Mouse (Mus musculus) lung, embryonic 16.5 days (tissue): Measurements from ENCODE around the gene Rassf7. TPM values are rescaled to one million over a fixed set of nuclear protein-coding genes. Genes with fewer than 3 reads are reported as not detected.

Source experiments
- ATAC-seq: fragments of 200-750 bp; cut with Nextera tagmentation; 2 replicates; pipeline ENCODE4 v1.8.0; 2017; ENCODE audit warnings: low read depth, mild to moderate bottlenecking, moderate library complexity
- H3K27ac ChIP-seq: fragments of 300-500 bp; sonication (generic); 2 replicates; pipeline ENCODE4 v1.5.1; 2014; ENCODE audit warnings: mild to moderate bottlenecking, control low read depth, low read length
- H3K27me3 ChIP-seq: fragments of 300-500 bp; sonication (generic); 2 replicates; pipeline ENCODE4 v1.6.1; 2014; ENCODE audit warnings: low read depth, low read length, mixed read lengths; ENCODE audit not compliant: control insufficient read depth, insufficient read depth
- H3K36me3 ChIP-seq: fragments of 300-500 bp; sonication (generic); 2 replicates; pipeline ENCODE4 v1.6.1; 2014; ENCODE audit warnings: low read length; ENCODE audit not compliant: control insufficient read depth, insufficient read depth
- H3K4me1 ChIP-seq: fragments of 300-500 bp; sonication (generic); replicated peaks from 2 replicates; pipeline ENCODE4 v1.6.1; 2014; ENCODE audit warnings: low read length, mixed read lengths; ENCODE audit not compliant: control insufficient read depth, insufficient read depth
- H3K4me2 ChIP-seq: fragments of 300-500 bp; sonication (generic); 2 replicates; pipeline ENCODE4 v1.6.1; 2014; ENCODE audit warnings: low read depth, low read length, control low read depth
- H3K4me3 ChIP-seq: fragments of 300-500 bp; sonication (generic); 2 replicates; pipeline ENCODE4 v1.5.1; 2014; ENCODE audit warnings: mild to moderate bottlenecking, low read length, control low read depth
- H3K9ac ChIP-seq: fragments of 300-500 bp; sonication (generic); 2 replicates; pipeline ENCODE4 v1.6.1; 2014; ENCODE audit warnings: low read length, control low read depth
- H3K9me3 ChIP-seq: fragments of 300-500 bp; sonication (generic); 2 replicates; pipeline ENCODE4 v1.6.1; 2016; ENCODE audit warnings: low read length; ENCODE audit not compliant: control insufficient read depth
- WGBS: fragments of 180-500 bp; shearing (Covaris S2); extraction: QIAGEN DNeasy Blood & Tissue Kit; methylation state at CpG from one replicate; pipeline ENCODE4 v1.1.7; 2014; 5-methylcytosine and 5-hydroxymethylcytosine counted together
- microRNA counts: library from miRNA; unstranded; fragments of <30 nt; microRNA quantifications from one replicate; lab custom pipeline; 2016
- microRNA-seq: library from miRNA; unstranded; fragments of <30 nt; microRNA quantifications from one replicate; pipeline ENCODE4, GENCODE M21; 2016
- polyA plus RNA-seq: library from polyadenylated mRNA; unstranded; fragments of >200 nt; fragmentation: Nextera tagmentation; extraction: Ambion mirVana; gene quantifications from 2 replicates; pipeline ENCODE4 v1.2.1, GENCODE M21; 2015

Rassf7 gene
- polyA plus RNA-seq, 1 experiment from 2014 or later: 69.4 TPM

GRCm38 (mm10) chr7:141264041-141264700 lies 48.5 kb downstream of the Rassf7 start:
- WGBS: 75% methylated on average over 11 of the region's 11 CpGs
- no peaks in the 10 kb centered on the region for H3K9me3 ChIP-seq
- H3K36me3 ChIP-seq: peaks cover 38% of the 10 kb centered on the region
- H3K27ac ChIP-seq: no peak overlapping the region
- H3K9ac ChIP-seq: no peak overlapping the region
- no peaks in the 10 kb centered on the region for H3K27me3 ChIP-seq
- H3K4me1 ChIP-seq: peaks cover 6% of the 10 kb centered on the region
- no peak overlapping the region for H3K4me3 ChIP-seq
- no peak for ATAC-seq
- H3K4me2 ChIP-seq: no peak overlapping the region

DNA sequence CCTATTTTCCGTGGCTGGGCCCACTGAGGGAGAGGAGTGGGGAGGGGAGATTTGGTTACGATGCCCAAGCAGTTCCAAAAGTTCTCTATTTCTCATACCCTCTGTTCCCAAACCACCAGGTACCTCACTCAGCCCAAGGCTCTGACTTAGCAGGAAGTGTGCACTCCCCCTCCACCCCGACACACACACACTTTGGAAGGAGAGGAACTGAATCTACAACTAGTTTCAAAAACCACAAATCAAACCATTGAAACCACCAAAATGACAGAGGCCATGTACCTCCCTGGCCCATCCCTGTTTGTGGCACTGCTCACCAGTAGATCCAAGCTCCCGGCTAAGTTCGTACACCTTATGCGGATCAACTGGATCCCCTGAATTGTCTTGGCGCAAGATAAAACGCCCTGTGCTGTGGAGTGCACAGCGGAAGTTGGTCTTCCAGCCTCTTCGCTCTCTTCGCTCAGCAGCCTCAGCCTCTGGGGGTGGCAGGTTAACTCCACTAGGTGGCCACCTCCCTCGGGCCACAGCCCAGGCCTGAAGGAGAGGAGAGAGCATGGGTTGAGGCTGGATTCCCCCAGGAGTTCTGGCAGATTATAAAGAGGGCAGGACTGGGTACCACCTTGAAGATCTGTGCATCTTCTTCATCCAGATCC lies 49.2 kb downstream of the Rassf7 start:
- no peaks in the 10 kb centered on the region for H3K9me3 ChIP-seq
- no peak overlapping the region; the same call in 1 of the 2 replicates for H3K4me3 ChIP-seq
- 28% methylated on average over 12 of the region's 12 CpGs for WGBS
- H3K27ac ChIP-seq: no peak overlapping the region
- peak overlapping the region; percentile 90 for H3K4me2 ChIP-seq
- no peaks in the 10 kb centered on the region for H3K27me3 ChIP-seq
- H3K4me1 ChIP-seq: peaks cover 6% of the 10 kb centered on the region
- peak; percentile 51; the same call in 1 of the 2 replicates for ATAC-seq
- H3K9ac ChIP-seq: no peak overlapping the region
- peaks cover 31% of the 10 kb centered on the region for H3K36me3 ChIP-seq

DNA sequence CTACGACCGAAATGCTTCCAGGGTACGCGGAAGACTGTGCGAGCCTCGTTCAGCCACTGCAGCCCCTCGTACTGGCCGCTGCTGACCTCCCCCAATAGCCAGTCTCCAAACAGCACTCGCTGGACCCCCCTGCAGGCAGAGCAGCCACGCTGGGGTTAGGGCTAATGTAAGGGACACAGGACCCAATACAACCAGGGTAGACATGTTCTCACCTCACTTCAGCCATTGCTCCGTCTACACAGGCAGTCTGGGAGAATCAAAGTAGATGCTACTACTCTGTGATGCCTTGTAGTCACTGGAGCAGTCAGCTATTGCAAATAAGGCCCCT lies 49.7 kb downstream of the Rassf7 start:
- Histone ChIP-seq H3K36me3 (peaks cover 28% of the 10 kb centered on the region), H3K9me3 (no peaks in the 10 kb centered on the region), H3K4me1 (peaks cover 6% of the 10 kb centered on the region), H3K4me3 (peak overlapping the region; percentile 70; the same call in 1 of the 2 replicates), H3K27ac (no peak overlapping the region), H3K4me2 (peak overlapping the region; percentile 90), H3K9ac (peak overlapping the region; percentile 75), H3K27me3 (no peaks in the 10 kb centered on the region)
- WGBS: 32% methylated on average over 11 of the region's 11 CpGs
- peak; percentile 13 for ATAC-seq

DNA sequence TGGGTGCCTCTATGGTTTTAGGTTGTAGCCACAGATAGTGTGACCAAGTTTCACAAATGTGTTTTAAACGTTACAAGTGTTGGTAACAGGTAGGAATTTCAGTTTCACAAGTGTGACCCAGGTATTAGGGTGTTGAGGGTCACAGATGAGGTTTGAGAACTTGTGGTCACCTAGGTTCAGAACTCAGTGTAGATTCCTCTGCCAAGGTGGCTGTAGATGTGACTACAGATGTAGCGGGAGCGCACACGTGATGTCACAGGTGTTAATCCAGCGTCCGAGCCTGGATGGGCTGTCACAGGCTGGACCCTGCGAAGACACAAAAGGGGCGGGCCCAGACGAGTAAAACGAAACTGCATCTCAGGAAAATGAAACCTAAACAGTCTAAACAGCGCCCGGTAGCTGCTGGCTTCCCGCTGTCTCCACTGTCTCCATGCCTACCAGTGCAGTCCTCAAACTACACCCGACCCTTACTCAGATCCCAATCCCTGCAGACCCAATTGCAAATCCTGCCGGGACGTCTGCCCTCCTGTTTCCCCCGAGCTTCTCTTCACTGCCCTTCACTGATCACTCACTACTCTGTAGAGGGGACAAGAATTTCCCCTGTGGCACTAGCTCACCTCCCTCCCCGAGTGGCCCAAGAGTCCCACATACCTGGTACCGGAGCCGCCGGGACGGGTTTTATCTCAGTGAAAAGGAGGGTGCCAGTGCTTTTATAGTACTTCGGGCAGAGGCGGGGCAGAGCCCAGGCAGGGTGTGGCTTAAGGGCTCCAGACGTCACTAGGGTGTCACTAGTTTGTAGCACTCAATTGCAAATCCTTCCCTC lies 50.3 kb downstream of the Rassf7 start, which contains the start of gene Irf7:
TSS of gene Irf7 (minus strand) at position 743 of the 823 bp plus-strand sequence.
- WGBS: 6% methylated on average over 25 of the region's 25 CpGs
- H3K9ac ChIP-seq: peak within 1 kb of the TSS; percentile 75
- peak; percentile 72 for ATAC-seq
- H3K27ac ChIP-seq: no peak within 1 kb of the TSS
- H3K4me2 ChIP-seq: peak within 1 kb of the TSS; percentile 90
- H3K9me3 ChIP-seq: no peaks in the 10 kb centered on the region
- peaks cover 22% of the 10 kb centered on the region for H3K36me3 ChIP-seq
- H3K27me3 ChIP-seq: no peaks in the 10 kb centered on the region
- peaks cover 6% of the 10 kb centered on the region for H3K4me1 ChIP-seq
- peak within 1 kb of the TSS; percentile 70 for H3K4me3 ChIP-seq

MicroRNAs encoded within 50 kb of the gene (microRNA counts, 519-probe panel; counts per million panel counts)
- 3,550 counts per million, percentile 71 among the panel's probes with 10 or more counts for microRNA mmu-miR-210 (lab: Ali Mortazavi, UCI)

Small RNA genes lying within 50 kb of the gene (microRNA-seq; reads per million reads assigned to microRNA genes)
- gene Mir210: 399 reads per million, percentile 66 among the genes with 10 or more reads in this experiment

Other genes with a start within 250 kb of the Rassf7 start
- 38.8 and 49.1 TPM in 2 replicates for gene Ifitm1, start 248.6 kb upstream of the Rassf7 start, polyA plus RNA-seq
- 262 and 316 TPM in 2 replicates for gene Ifitm3, start 205.1 kb upstream of the Rassf7 start, polyA plus RNA-seq
- gene Ifitm6, start 197.9 kb upstream of the Rassf7 start, polyA plus RNA-seq: 1.5 and 1.8 TPM in 2 replicates
- not detected in 2 replicates for gene Gm17387, start 186.7 kb upstream of the Rassf7 start, polyA plus RNA-seq
- gene B4galnt4, start 154.8 kb upstream of the Rassf7 start, polyA plus RNA-seq: 3.2 and 3.8 TPM in 2 replicates
- gene Pkp3, start 137.6 kb upstream of the Rassf7 start, polyA plus RNA-seq: 16.6 and 18.5 TPM in 2 replicates
- gene Sigirr, start 115.3 kb upstream of the Rassf7 start, polyA plus RNA-seq: 17.7 and 20.4 TPM in 2 replicates
- gene Ano9, start 98.1 kb upstream of the Rassf7 start, polyA plus RNA-seq: 6.7 and 6.9 TPM in 2 replicates
- 60.3 and 65.2 TPM in 2 replicates for gene Ptdss2, start 93.5 kb upstream of the Rassf7 start, polyA plus RNA-seq
- gene Rnh1, start 43.0 kb upstream of the Rassf7 start, polyA plus RNA-seq: 153 and 165 TPM in 2 replicates
- gene Hras, start 21.9 kb upstream of the Rassf7 start, polyA plus RNA-seq: 48.5 and 48.8 TPM in 2 replicates
- gene Lrrc56, start 21.7 kb upstream of the Rassf7 start, polyA plus RNA-seq: 8.6 and 8.9 TPM in 2 replicates
- gene Lmntd2, start 1.8 kb upstream of the Rassf7 start, polyA plus RNA-seq: 1.3 and 1.4 TPM in 2 replicates
- 72.3 and 77.2 TPM in 2 replicates for gene Phrf1, start 12.9 kb downstream of the Rassf7 start, polyA plus RNA-seq
- gene Irf7, start 50.6 kb downstream of the Rassf7 start, polyA plus RNA-seq: 3.4 and 4.8 TPM in 2 replicates
- gene Cdhr5, start 60.9 kb downstream of the Rassf7 start, polyA plus RNA-seq: 0.15 and 0.35 TPM in 2 replicates
- gene Sct, start 63.3 kb downstream of the Rassf7 start, polyA plus RNA-seq: 2.0 and 2.6 TPM in 2 replicates
- 0.11 and 0.43 TPM in 2 replicates for gene Drd4, start 76.1 kb downstream of the Rassf7 start, polyA plus RNA-seq
- gene Deaf1, start 111.8 kb downstream of the Rassf7 start, polyA plus RNA-seq: 52.7 and 53.6 TPM in 2 replicates
- gene Tmem80, start 111.9 kb downstream of the Rassf7 start, polyA plus RNA-seq: 45.1 and 50.2 TPM in 2 replicates
- 37.4 and 42.6 TPM in 2 replicates for gene Eps8l2, start 123.0 kb downstream of the Rassf7 start, polyA plus RNA-seq
- gene Taldo1, start 176.3 kb downstream of the Rassf7 start, polyA plus RNA-seq: 279 and 283 TPM in 2 replicates
- 54.0 and 57.0 TPM in 2 replicates for gene Gatd1, start 198.3 kb downstream of the Rassf7 start, polyA plus RNA-seq
- 0.79 TPM in 2 replicates for gene Cend1, start 213.6 kb downstream of the Rassf7 start, polyA plus RNA-seq
- 21.7 and 24.5 TPM in 2 replicates for gene Slc25a22, start 222.0 kb downstream of the Rassf7 start, polyA plus RNA-seq
- 14.4 and 15.4 TPM in 2 replicates for gene Pidd1, start 228.2 kb downstream of the Rassf7 start, polyA plus RNA-seq
- gene Rplp2, start 231.5 kb downstream of the Rassf7 start, polyA plus RNA-seq: 1,124 and 1,266 TPM in 2 replicates
- gene Pnpla2, start 239.3 kb downstream of the Rassf7 start, polyA plus RNA-seq: 42.9 and 46.2 TPM in 2 replicates
- gene Cracr2b, start 245.2 kb downstream of the Rassf7 start, polyA plus RNA-seq: 39.3 and 42.0 TPM in 2 replicates